Comparison of ENCODE assay signal across 24 mouse cellular contexts in genomic region chr2:5215252-5215815, GRCm38 (mm10).
"Had no signal": no experiment of that assay in that cellular context is flagged by ENCODE, and none has a peak within 500 bp of the region (broad histone marks: within the 10 kb centered on the region; RNA-seq: fewer than 3 reads in every experiment).

No protein-coding gene starts in this region.

- H3K36me3 ChIP-seq: heart, embryonic 13.5 days; heart, embryonic 15.5 days; hindbrain, embryonic 13.5 days; hindbrain, embryonic 15.5 days; limb, embryonic 12.5 days had no signal

- H3K9me3 ChIP-seq: heart, embryonic 15.5 days; hindbrain, embryonic 15.5 days; limb, embryonic 12.5 days had no signal

- H3K27me3 ChIP-seq: heart, embryonic 13.5 days; heart, embryonic 15.5 days; hindbrain, embryonic 13.5 days; hindbrain, embryonic 15.5 days; limb, embryonic 12.5 days had no signal

- ATAC-seq: forebrain, postnatal 0 days; hindbrain, postnatal 0 days; intestine, embryonic 16.5 days had no signal

- H3K27ac ChIP-seq: heart, adult 2 months; heart, embryonic 13.5 days; heart, embryonic 15.5 days; hindbrain, embryonic 13.5 days; hindbrain, embryonic 15.5 days; hindbrain, postnatal 0 days; limb, embryonic 12.5 days; liver, embryonic 14.5 days had no signal

- H3K9ac ChIP-seq: forebrain, postnatal 0 days; heart, embryonic 13.5 days; heart, embryonic 15.5 days; hindbrain, embryonic 13.5 days; hindbrain, embryonic 15.5 days; limb, embryonic 12.5 days; liver, embryonic 14.5 days had no signal

- H3K4me3 ChIP-seq: heart, adult 2 months; heart, embryonic 13.5 days; heart, embryonic 15.5 days; hindbrain, embryonic 13.5 days; hindbrain, embryonic 15.5 days; limb, embryonic 12.5 days had no signal

- H3K4me2 ChIP-seq: heart, embryonic 11.5 days; heart, embryonic 13.5 days; heart, embryonic 15.5 days; hindbrain, embryonic 13.5 days; hindbrain, embryonic 15.5 days; limb, embryonic 12.5 days; liver, embryonic 11.5 days had no signal

- DNase-seq: forebrain, postnatal 0 days; gastrocnemius, postnatal 14 days; gastrocnemius, postnatal 36 days; heart, adult 11 months; heart, adult 2 months; heart, postnatal 14 days; heart, postnatal 36 days; kidney, adult 11 months; kidney, adult 8-10 months; kidney, postnatal 36 days; layer of hippocampus, adult 9-11 months; layer of hippocampus, postnatal 36 days; left cerebral cortex, postnatal 4 days; lung, adult 18-20 months had no signal

- H3K4me1 ChIP-seq: heart, embryonic 13.5 days; heart, embryonic 15.5 days; hindbrain, embryonic 13.5 days; hindbrain, embryonic 15.5 days had no signal
